8 mouse cellular contexts compared by ENCODE assay signal in genomic region chr7:123462070-123462501, GRCm38 (mm10). TPM values are rescaled to one million over a fixed set of nuclear protein-coding genes. Genes with fewer than 3 reads are reported as not detected.
DNase-seq lines count a peak whose midpoint lies in the region; ATAC-seq and TF ChIP-seq lines count a peak whose summit lies in the region.

Aqp8 (plus strand) TSS chr7:123462291.

- peak; percentile 53 for TF ChIP-seq CTCF in liver, adult 2 months (IDR thresholded peaks at IDR 0.05; ENCODE audit: low read depth, low read length)

- no peaks in the 10 kb centered on the region for H3K27me3 ChIP-seq in heart, embryonic 14.5 days (ENCODE audit: control insufficient read depth, insufficient read depth, low read length)
- H3K27me3 ChIP-seq in liver, adult 2 months (ENCODE audit: control insufficient read depth, insufficient read depth, low read length), result no peaks in the 10 kb centered on the region

- ATAC-seq in heart, embryonic 14.5 days (ENCODE audit: insufficient number of reproducible peaks, insufficient read depth, low FRiP score, low read depth), result peak; percentile 71

- H3K4me2 ChIP-seq in heart, embryonic 14.5 days (ENCODE audit: low read length), result no peak within 1 kb of the TSS

- no peaks in the 10 kb centered on the region for H3K9me3 ChIP-seq in heart, embryonic 14.5 days (ENCODE audit: control insufficient read depth, low read length)

- TF ChIP-seq POLR2A in liver, adult 2 months (IDR thresholded peaks at IDR 0.05; ENCODE audit: extremely low read depth, insufficient read depth, low read length), result no peak

- WGBS in heart, embryonic 14.5 days, result 24% methylated on average over 9 of the region's 9 CpGs
- 13% methylated on average over 9 of the region's 9 CpGs for WGBS in liver, adult 2 months

- H3K4me3 ChIP-seq in heart, embryonic 14.5 days (ENCODE audit: control insufficient read depth in 1 of 2, insufficient read depth in 1 of 2, low read depth in 1 of 2, low read length in 2 of 2), result no peak within 1 kb of the TSS
- peak within 1 kb of the TSS; percentile 48 for H3K4me3 ChIP-seq in liver, adult 2 months (ENCODE audit: insufficient read depth, low read depth, low read length)

- H3K36me3 ChIP-seq in heart, embryonic 14.5 days (ENCODE audit: control insufficient read depth, insufficient read depth, low read length), result no peaks in the 10 kb centered on the region
- peaks cover 2% of the 10 kb centered on the region; the same call in 1 of the 2 replicates for H3K36me3 ChIP-seq in liver, adult 2 months (ENCODE audit: control insufficient read depth, insufficient read depth, low read length)

- no peak within 1 kb of the TSS for H3K9ac ChIP-seq in heart, embryonic 14.5 days (ENCODE audit: low read length)
- peak within 1 kb of the TSS; percentile 63 for H3K9ac ChIP-seq in liver, adult 2 months (ENCODE audit: low read depth, low read length)

- H3K79me2 ChIP-seq in liver, adult 2 months (ENCODE audit: control insufficient read depth, insufficient read depth, low read length), result no peaks in the 10 kb centered on the region

- no peak within 1 kb of the TSS for H3K27ac ChIP-seq in heart, embryonic 14.5 days (replicated peaks in 1 of 2; ENCODE audit: control insufficient read depth in 1 of 2, insufficient read depth in 1 of 2, low read depth in 2 of 2, low read length in 2 of 2)
- peak within 1 kb of the TSS; percentile 72 for H3K27ac ChIP-seq in liver, adult 2 months (replicated peaks; ENCODE audit: insufficient read depth, low read depth, low read length)

- H3K4me1 ChIP-seq in heart, embryonic 14.5 days (ENCODE audit: control insufficient read depth in 2 of 2, insufficient read depth in 2 of 2, low read length in 2 of 2), result peaks cover 8 to 13% of the 10 kb centered on the region in 2 experiments
- peaks cover 15% of the 10 kb centered on the region for H3K4me1 ChIP-seq in liver, adult 2 months (ENCODE audit: control insufficient read depth, insufficient read depth, low read length)

- peak; percentile 20 to 55 for DNase-seq in adrenal gland, adult (ENCODE audit: inconsistent age in 2 of 2, low spot score in 1 of 2)
- no peak for DNase-seq in adrenal gland, adult 8-10 months
- DNase-seq in adrenal gland, postnatal 25 days, result peak; percentile 19
- DNase-seq in liver, adult 2 months (ENCODE audit: extremely low read depth, low read depth, low spot score), result peak; percentile 96
- DNase-seq in spleen, adult 12 weeks (ENCODE audit: low spot score), result peak; percentile 45
- no peak for DNase-seq in left cerebral cortex, adult 9 months (ENCODE audit: low spot score in 2 of 2)
- DNase-seq in right cerebral cortex, adult 18-20 months, result no peak

RNA-seq across cellular contexts. Expression of gene Aqp8, which starts in this region (rescaled TPM):
- total RNA-seq in adrenal gland, adult 8-10 months (2022), result not detected
- not detected in 2 replicates for total RNA-seq in adrenal gland, postnatal 25 days (2021)
- polyA plus RNA-seq in heart, embryonic 14.5 days (2014; fragmentation: Nextera tagmentation; extraction: Ambion mirVana), result 2.2 and 2.4 TPM in 2 replicates
- total RNA-seq in liver, adult 2 months (2014; rRNA removed), result 73.2 and 128 TPM in 2 replicates
- 226 and 272 TPM in 2 replicates for polyA plus RNA-seq in liver, adult 2 months (2012; rRNA removed)

Comparison
In these comparisons a context has a peak if more than half of its experiments do, and no peak if none do; other contexts are left out.
1. RNA of gene Aqp8 (total RNA-seq): 73.2 to 128 TPM in liver, adult 2 months; not detected in adrenal gland, adult 8-10 months and not detected in adrenal gland, postnatal 25 days; every median in the first group is over 10 times any median in the second.
2. RNA of gene Aqp8 (polyA plus RNA-seq): 226 to 272 TPM in liver, adult 2 months; 2.2 to 2.4 TPM in heart, embryonic 14.5 days; every median in the first group is over 10 times any median in the second.
3. DNase-seq: peak in adrenal gland, adult (2 of 2), liver, adult 2 months (single experiment) and spleen, adult 12 weeks (single experiment); none in adrenal gland, adult 8-10 months (single experiment), left cerebral cortex, adult 9 months (0 of 2) and right cerebral cortex, adult 18-20 months (single experiment).
4. Peak in DNase-seq in adrenal gland, postnatal 25 days; RNA of the gene not detected or under 1 TPM.